ENCODE assay signal across 8 mouse cellular contexts in genomic region chr17:56487441-56487888, GRCm38 (mm10). TPM values are rescaled to one million over a fixed set of nuclear protein-coding genes. Genes with fewer than 3 reads are reported as not detected.
DNase-seq lines count a peak whose midpoint lies in the region; ATAC-seq lines count a peak whose summit lies in the region.

No protein-coding gene starts in this region.

- peak overlapping the region; percentile 14 for H3K4me2 ChIP-seq in forebrain, embryonic 14.5 days (ENCODE audit: low read length)
- no peak overlapping the region for H3K4me2 ChIP-seq in kidney, embryonic 14.5 days (replicated peaks; ENCODE audit: low read depth, low read length)
- no peak overlapping the region; the same call in 1 of the 2 replicates for H3K4me2 ChIP-seq in midbrain, embryonic 11.5 days

- peak overlapping the region; percentile 85 for H3K27ac ChIP-seq in forebrain, embryonic 14.5 days (ENCODE audit: low read depth, low read length)
- no peak overlapping the region for H3K27ac ChIP-seq in kidney, embryonic 14.5 days (ENCODE audit: low read depth, low read length)
- H3K27ac ChIP-seq in midbrain, embryonic 11.5 days (ENCODE audit: low read depth, low read length): peak overlapping the region; percentile 86

- H3K4me3 ChIP-seq in forebrain, embryonic 14.5 days (ENCODE audit: low read depth, low read length): no peak overlapping the region
- H3K4me3 ChIP-seq in kidney, embryonic 14.5 days (ENCODE audit: low read length): no peak overlapping the region
- H3K4me3 ChIP-seq in midbrain, embryonic 11.5 days (ENCODE audit: low read depth, low read length): no peak overlapping the region

- H3K4me1 ChIP-seq in forebrain, embryonic 14.5 days (ENCODE audit: control insufficient read depth, insufficient read depth, low read length): peaks cover 20% of the 10 kb centered on the region
- peaks cover 6% of the 10 kb centered on the region; the same call in 1 of the 2 replicates for H3K4me1 ChIP-seq in kidney, embryonic 14.5 days (ENCODE audit: control insufficient read depth, insufficient read depth, low read length)
- peaks cover 20% of the 10 kb centered on the region for H3K4me1 ChIP-seq in midbrain, embryonic 11.5 days (ENCODE audit: control insufficient read depth, insufficient read depth, low read length)

- DNase-seq in layer of hippocampus, postnatal 10 days (ENCODE audit: low spot score in 2 of 2): peak; percentile 64 to 69
- DNase-seq in layer of hippocampus, adult 8-10 months (ENCODE audit: low spot score in 2 of 2): no peak
- DNase-seq in R1 (ENCODE audit: low read depth, low spot score): peak; percentile 69
- DNase-seq in forebrain, embryonic 14.5 days (ENCODE audit: low spot score): peak; percentile 80
- DNase-seq in midbrain, embryonic 11.5 days (ENCODE audit: low spot score, missing footprints): peak; percentile 87
- peak; percentile 50 for DNase-seq in thymus, postnatal 25 days
- no peak for DNase-seq in frontal cortex, postnatal 10 days (ENCODE audit: low spot score in 2 of 2)

- 0% methylated on average over 10 of the region's 16 CpGs for WGBS in forebrain, embryonic 14.5 days
- 9% methylated on average over 9 of the region's 16 CpGs for WGBS in kidney, embryonic 14.5 days
- WGBS in midbrain, embryonic 11.5 days: 0% methylated on average over 9 of the region's 16 CpGs

- H3K9me3 ChIP-seq in forebrain, embryonic 14.5 days (replicated peaks; ENCODE audit: control insufficient read depth, low read length): no peaks in the 10 kb centered on the region
- peaks cover 13% of the 10 kb centered on the region for H3K9me3 ChIP-seq in kidney, embryonic 14.5 days (ENCODE audit: control insufficient read depth, low read length)
- peaks cover 3% of the 10 kb centered on the region; the same call in 1 of the 2 replicates for H3K9me3 ChIP-seq in midbrain, embryonic 11.5 days (ENCODE audit: control insufficient read depth, low read length)

- no peaks in the 10 kb centered on the region for H3K36me3 ChIP-seq in forebrain, embryonic 14.5 days (ENCODE audit: control insufficient read depth, insufficient read depth, low read length)
- H3K36me3 ChIP-seq in kidney, embryonic 14.5 days (ENCODE audit: control insufficient read depth, insufficient read depth, low read length): no peaks in the 10 kb centered on the region
- no peaks in the 10 kb centered on the region for H3K36me3 ChIP-seq in midbrain, embryonic 11.5 days (ENCODE audit: control insufficient read depth, insufficient read depth, low read length)

- no peaks in the 10 kb centered on the region for H3K27me3 ChIP-seq in forebrain, embryonic 14.5 days (replicated peaks; ENCODE audit: control insufficient read depth, insufficient read depth, low read length)
- no peaks in the 10 kb centered on the region for H3K27me3 ChIP-seq in kidney, embryonic 14.5 days (ENCODE audit: control insufficient read depth, insufficient read depth, low read length)
- H3K27me3 ChIP-seq in midbrain, embryonic 11.5 days (ENCODE audit: control insufficient read depth, insufficient read depth, low read length): no peaks in the 10 kb centered on the region

- peak overlapping the region; percentile 37; the same call in 1 of the 2 replicates for H3K9ac ChIP-seq in forebrain, embryonic 14.5 days (ENCODE audit: low read length)
- no peak overlapping the region for H3K9ac ChIP-seq in kidney, embryonic 14.5 days (ENCODE audit: low read depth, low read length)
- no peak overlapping the region for H3K9ac ChIP-seq in midbrain, embryonic 11.5 days (ENCODE audit: low read length)

- ATAC-seq in forebrain, embryonic 14.5 days: peak; percentile 82
- peak; percentile 74 for ATAC-seq in kidney, embryonic 14.5 days (ENCODE audit: low FRiP score, low TSS enrichment)
- peak; percentile 90 for ATAC-seq in midbrain, embryonic 11.5 days (ENCODE audit: low FRiP score)

RNA-seq across cellular contexts. Expression of gene Ptprs, which starts 11.2 kb away (rescaled TPM):
- total RNA-seq in layer of hippocampus, postnatal 10 days (2021): 100 to 1,000 TPM; 817 to 911 TPM
- total RNA-seq in layer of hippocampus, adult 8-10 months (2022): 100 to 1,000 TPM; 605 to 694 (median 657) TPM
- polyA plus RNA-seq in forebrain, embryonic 14.5 days (2014; fragmentation: Nextera tagmentation; extraction: Ambion mirVana): 248 and 319 TPM in 2 replicates
- polyA plus RNA-seq in kidney, embryonic 14.5 days (2014; fragmentation: Nextera tagmentation; extraction: Ambion mirVana): 115 and 122 TPM in 2 replicates
- 115 and 125 TPM in 2 replicates for polyA plus RNA-seq in midbrain, embryonic 11.5 days (2014; fragmentation: Nextera tagmentation; extraction: Ambion mirVana)

RNA-seq across cellular contexts. Expression of gene Znrf4, which starts 24.8 kb away (rescaled TPM):
- not detected for total RNA-seq in layer of hippocampus, postnatal 10 days (2021)
- not detected for total RNA-seq in layer of hippocampus, adult 8-10 months (2022)
- polyA plus RNA-seq in forebrain, embryonic 14.5 days (2014; fragmentation: Nextera tagmentation; extraction: Ambion mirVana): 0.14 TPM in 1 of 2 replicates, not detected in the other
- polyA plus RNA-seq in kidney, embryonic 14.5 days (2014; fragmentation: Nextera tagmentation; extraction: Ambion mirVana): not detected in 2 replicates
- polyA plus RNA-seq in midbrain, embryonic 11.5 days (2014; fragmentation: Nextera tagmentation; extraction: Ambion mirVana): not detected in 2 replicates

Comparison
In these comparisons a context has a peak if more than half of its experiments do, and no peak if none do; other contexts are left out.
1. DNase-seq: peak in layer of hippocampus, postnatal 10 days (2 of 2), R1 (single experiment), forebrain, embryonic 14.5 days (single experiment), midbrain, embryonic 11.5 days (single experiment) and thymus, postnatal 25 days (single experiment); none in layer of hippocampus, adult 8-10 months (0 of 2) and frontal cortex, postnatal 10 days (0 of 2).
2. Peak in every context shown above with its lines, with median percentiles within 50 percentile points of each other: ATAC-seq.